Mouse (Mus musculus) mature B cell (primary cell): ENCODE data around the gene Lrp11.
"Not testable (repeated sequence)": the region's sequence is repeated elsewhere in the genome, so short reads cannot be mapped to it uniquely, and the experiment has no call there.

Source experiments
- in situ Hi-C: fragments of 300-500 bp; cut with MboI; formaldehyde crosslinking; loops from 2 replicates; pipeline ENCODE4 v1.14.3; 2019

Lrp11 gene

DNA sequence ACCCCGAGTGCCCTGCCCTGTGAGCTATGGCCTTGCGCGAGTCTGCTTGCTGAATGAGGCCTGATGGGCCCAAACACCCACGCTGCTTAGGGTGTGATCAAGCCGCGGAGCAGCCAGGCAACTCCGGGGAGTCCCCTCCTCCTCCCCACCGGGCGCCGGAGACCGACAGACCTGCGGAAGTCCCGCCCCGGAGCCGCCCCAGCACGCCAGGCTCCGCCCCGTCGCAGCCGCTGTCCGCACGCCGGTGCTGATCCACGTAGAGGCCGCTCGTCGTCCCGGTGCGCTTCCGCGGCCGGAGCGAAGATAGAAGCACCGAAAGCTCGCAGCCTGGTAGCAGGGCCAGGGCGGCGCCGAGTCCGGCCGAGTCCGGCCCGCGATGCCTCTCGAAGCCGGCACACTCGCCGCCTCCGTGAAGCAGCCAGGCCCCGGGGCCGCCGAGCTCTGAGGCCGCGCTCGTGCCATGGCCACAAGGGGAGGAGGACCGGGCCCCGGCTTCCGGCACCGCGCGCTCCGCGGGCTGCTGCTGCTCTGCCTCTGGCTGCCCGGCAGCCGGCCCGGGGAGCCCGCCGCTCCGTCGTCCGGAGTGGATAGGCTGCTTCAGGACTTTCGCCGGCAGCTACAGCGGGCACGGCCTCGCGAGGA lies at the start of gene Lrp11:
TSS of gene Lrp11 (plus strand) at position 209 of the 642 bp plus-strand sequence.
- in situ Hi-C loops, result no loop called here

GRCm38 (mm10) chr10:7578002-7578401 lies 11.6 kb upstream of the Lrp11 start:
- in situ Hi-C loops, result no loop called here

- in situ Hi-C loops, result no loop called here
Measured at GRCm38 (mm10) chr10:7581401-7581800, 8.2 kb upstream of the Lrp11 start.

- in situ Hi-C loops, result no loop called here
Measured at GRCm38 (mm10) chr10:7582157-7582890, 7.3 kb upstream of the Lrp11 start.

DNA sequence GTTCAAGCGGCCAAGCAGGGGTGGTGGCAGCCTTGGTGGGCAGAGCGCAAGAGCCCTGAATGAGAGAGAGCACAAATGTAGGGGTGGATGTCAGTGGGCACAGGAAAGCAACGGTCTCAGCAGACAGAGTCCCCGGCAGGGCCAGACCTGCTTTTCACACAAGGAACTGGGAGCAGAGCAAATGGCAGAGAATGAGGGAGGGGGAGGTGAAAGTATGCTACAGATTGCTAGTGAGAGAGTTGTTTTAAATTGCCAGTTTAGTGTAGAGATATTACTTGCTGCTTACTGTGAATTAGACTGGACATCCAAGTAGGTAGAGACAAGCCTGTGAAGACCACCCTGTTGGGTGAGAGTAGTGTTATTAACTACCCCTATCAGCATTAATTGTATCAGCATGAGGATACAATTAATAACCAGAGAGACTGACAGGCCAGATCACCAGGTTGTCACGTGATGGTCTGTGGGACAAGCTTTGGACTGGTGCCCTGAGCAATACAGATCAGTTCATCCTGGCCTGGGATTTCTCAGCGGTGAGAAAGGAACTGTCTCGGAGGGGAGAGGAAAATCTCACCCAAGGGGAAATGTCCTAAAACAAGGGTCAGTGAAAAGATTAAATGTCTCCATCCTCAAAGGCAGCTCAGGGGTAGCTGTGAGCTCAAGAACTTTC lies 6.6 kb upstream of the Lrp11 start:
- in situ Hi-C loops, result no loop called here

DNA sequence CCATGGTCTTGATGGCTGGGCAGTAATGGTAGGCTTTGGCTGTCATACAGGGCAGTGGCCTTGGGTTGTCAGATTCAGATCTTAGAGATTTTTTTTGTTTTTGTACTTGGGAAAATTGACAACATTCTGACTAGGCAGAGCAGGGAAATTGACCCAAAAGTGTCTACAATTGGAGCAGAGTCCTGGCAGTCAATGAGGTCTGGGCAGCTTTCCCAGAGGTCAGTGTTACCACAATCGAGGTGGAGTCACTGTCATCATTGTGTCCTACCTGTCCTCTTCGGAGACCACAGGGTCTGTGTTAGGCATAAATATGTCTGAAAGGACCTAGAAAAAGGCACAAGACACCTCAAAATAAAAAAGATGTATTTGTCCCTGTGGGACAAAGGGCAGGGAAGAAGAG lies 2.8 kb upstream of the Lrp11 start:
- in situ Hi-C loops, result no loop called here

GRCm38 (mm10) chr10:7590234-7590689 lies 662 bp downstream of the Lrp11 start:
- in situ Hi-C loops, result no loop called here

DNA sequence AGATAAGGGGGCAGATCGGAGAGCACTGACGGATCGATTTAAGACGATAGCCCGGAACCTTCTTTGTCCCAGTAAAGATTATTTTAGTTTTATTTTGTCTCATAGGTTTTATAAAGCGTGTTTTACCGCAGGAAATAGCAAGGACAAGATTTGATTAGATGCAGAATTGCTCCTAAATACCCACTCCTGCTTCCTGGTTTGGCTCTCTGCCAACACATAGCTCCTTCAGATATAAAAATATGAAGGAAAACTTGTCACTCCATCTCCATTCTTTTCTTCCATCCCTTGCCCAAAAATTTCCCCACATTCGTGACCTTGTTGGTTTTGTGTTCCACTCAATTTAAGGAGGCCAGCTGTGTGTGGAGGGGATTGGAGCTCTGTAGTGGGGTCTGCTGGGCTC lies 1.2 kb downstream of the Lrp11 start:
- in situ Hi-C loops, result no loop called here

GRCm38 (mm10) chr10:7594797-7595196 lies 5.2 kb downstream of the Lrp11 start:
- in situ Hi-C loops, result no loop called here

- in situ Hi-C loops, result no loop called here
Measured at GRCm38 (mm10) chr10:7596251-7596650, 6.7 kb downstream of the Lrp11 start.

GRCm38 (mm10) chr10:7598177-7598576 lies 8.6 kb downstream of the Lrp11 start:
- in situ Hi-C loops, result no loop called here

GRCm38 (mm10) chr10:7600647-7601046 lies 11.0 kb downstream of the Lrp11 start:
- in situ Hi-C loops, result no loop called here

- in situ Hi-C loops, result no loop called here
Measured at GRCm38 (mm10) chr10:7605168-7605567, 15.6 kb downstream of the Lrp11 start.

- in situ Hi-C loops, result no loop called here
Measured at GRCm38 (mm10) chr10:7606437-7606836, 16.8 kb downstream of the Lrp11 start.

DNA sequence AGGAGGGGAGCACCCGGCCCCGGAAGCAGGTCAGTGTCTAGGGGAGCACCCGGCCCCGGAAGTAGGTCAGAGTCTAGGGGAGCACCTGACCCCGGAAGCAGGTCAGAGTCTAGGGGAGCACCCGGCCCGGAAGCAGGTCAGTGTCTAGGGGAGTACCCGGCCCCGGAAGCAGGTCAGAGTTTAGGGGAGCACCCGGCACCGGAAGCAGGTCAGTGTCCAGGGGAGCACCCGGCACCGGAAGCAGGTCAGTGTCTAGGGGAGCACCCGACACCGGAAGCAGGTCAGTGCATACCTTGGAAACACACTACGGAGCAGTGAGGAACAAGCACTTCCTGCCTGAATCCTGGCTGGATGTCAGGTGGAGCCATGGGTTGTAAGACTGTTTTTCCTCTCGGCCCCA lies 19.0 kb downstream of the Lrp11 start:
- in situ Hi-C loops, result no loop called here

GRCm38 (mm10) chr10:7611647-7612046 lies 22.0 kb downstream of the Lrp11 start:
- in situ Hi-C loops, result no loop called here

DNA sequence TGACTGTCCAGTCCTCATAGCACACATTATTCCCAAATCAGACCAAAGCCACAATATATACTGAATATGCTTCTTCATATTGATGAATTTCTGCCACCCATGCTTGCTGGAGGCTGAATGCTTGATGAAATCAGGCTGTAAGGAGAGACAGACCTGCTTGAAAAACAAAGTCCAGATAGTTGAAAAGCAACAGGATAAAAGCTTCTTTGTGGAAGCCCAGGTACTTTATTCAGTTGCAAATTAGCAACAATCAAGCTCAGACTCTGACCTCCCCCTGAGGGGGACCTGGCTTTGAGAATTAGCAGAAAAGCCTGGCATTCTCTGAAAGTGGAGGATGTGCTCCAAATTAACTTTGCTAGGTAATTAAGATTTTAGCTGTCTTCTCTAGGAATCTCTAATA lies 22.6 kb downstream of the Lrp11 start:
- in situ Hi-C loops, result not testable (repeated sequence)

DNA sequence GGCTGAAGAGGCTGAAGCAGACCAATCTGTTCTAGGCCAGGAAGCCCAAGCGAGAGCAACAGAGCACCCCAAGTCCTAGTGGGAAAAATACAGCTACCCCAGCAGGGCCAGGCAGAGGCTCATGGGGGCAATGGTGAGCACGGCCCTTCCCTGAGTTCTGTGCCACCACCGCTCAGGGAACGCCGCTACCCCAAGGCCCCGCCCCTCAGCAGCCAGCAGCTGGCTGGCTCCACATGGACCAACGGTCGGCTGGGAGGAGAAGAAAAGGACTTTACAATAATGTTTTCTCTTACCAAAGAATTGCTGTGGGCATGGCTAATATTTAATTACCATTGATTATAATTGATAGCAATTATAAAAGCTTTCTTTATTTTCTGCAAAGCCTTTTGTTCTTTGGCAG lies 25.2 kb downstream of the Lrp11 start:
- in situ Hi-C loops, result no loop called here

- in situ Hi-C loops, result not testable (repeated sequence)
Measured at GRCm38 (mm10) chr10:7617146-7617545, 27.5 kb downstream of the Lrp11 start.

DNA sequence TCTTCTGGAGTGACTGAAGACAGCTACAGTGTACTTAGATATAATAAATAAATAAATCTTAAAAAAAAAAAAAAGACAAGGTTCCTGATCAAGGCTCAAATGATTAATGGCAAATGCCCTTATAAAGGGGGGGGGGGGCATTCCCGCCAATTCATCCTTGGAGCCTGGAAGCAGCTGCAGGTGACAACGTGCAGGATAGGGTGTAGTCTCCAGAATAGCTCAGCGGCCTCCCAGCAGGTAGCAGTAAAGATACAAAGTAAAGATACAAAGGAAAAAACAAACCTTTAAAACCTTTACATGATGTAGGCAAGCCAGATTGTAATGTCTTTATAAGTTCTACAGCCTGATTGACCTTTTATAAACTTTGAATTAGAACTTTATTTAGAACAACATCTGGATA lies 28.0 kb downstream of the Lrp11 start:
- in situ Hi-C loops, result not testable (repeated sequence)

DNA sequence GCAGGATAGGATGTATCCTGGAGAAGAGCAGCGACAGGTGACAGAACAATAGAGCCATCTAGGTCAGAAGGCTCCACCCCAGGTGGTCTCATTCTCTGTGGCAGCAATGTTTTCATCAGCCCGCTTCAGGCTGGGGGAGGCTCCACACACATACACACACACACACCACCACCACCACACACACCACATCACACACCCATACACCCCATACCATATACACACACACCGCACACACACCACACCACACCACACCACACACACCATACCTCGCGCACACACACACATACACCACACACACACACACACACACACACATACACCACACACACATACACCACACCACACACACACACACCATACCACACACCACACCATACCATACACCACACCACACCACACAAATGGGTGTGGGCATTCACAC lies 30.2 kb downstream of the Lrp11 start:
- in situ Hi-C loops, result no loop called here

GRCm38 (mm10) chr10:7620723-7621122 lies 31.1 kb downstream of the Lrp11 start:
- in situ Hi-C loops, result no loop called here

- in situ Hi-C loops, result no loop called here
Measured at GRCm38 (mm10) chr10:7622378-7622777, 32.8 kb downstream of the Lrp11 start.
